Mouse (Mus musculus) liver, embryonic 11.5 days (tissue): ENCODE measurements around the gene Nipal4. TPM values are rescaled to one million over a fixed set of nuclear protein-coding genes. Genes with fewer than 3 reads are reported as not detected.

Experiments used
- ATAC-seq: fragments of 200-750 bp; cut with Nextera tagmentation; replicated peaks from 2 replicates; pipeline ENCODE4 v1.8.0; 2017; ENCODE audit warnings: moderate number of reproducible peaks, mild to moderate bottlenecking, moderate TSS enrichment, moderate library complexity; ENCODE audit not compliant: low FRiP score
- DNase-seq: peaks from one replicate; pipeline ENCODE4 v3.0.0-alpha.2; 2017; ENCODE audit warnings: low spot score
- H3K27ac ChIP-seq: fragments of 300-500 bp; sonication (generic); 2 replicates; pipeline ENCODE4 v1.5.1; 2014; ENCODE audit warnings: mild to moderate bottlenecking, low read depth, low read length, control low read depth
- H3K27me3 ChIP-seq: fragments of 300-500 bp; sonication (generic); replicated peaks from 2 replicates; pipeline ENCODE4 v1.6.1; 2014; ENCODE audit warnings: low read length, mixed read lengths; ENCODE audit not compliant: control insufficient read depth, insufficient read depth
- H3K36me3 ChIP-seq: fragments of 300-500 bp; sonication (generic); 2 replicates; pipeline ENCODE4 v1.6.1; 2014; ENCODE audit warnings: mild to moderate bottlenecking, low read length, moderate library complexity, mixed read lengths; ENCODE audit not compliant: control insufficient read depth, insufficient read depth
- H3K4me1 ChIP-seq: fragments of 300-500 bp; sonication (generic); replicated peaks from 2 replicates; pipeline ENCODE4 v1.6.1; 2014; ENCODE audit warnings: low read length, mixed read lengths; ENCODE audit not compliant: control insufficient read depth, insufficient read depth
- H3K4me2 ChIP-seq: fragments of 300-500 bp; sonication (generic); 2 replicates; pipeline ENCODE4 v1.6.1; 2014; ENCODE audit warnings: mild to moderate bottlenecking, control low read depth, moderate library complexity
- H3K4me3 ChIP-seq: fragments of 300-500 bp; sonication (generic); 2 replicates; pipeline ENCODE4 v1.5.1; 2014; ENCODE audit warnings: low read depth, low read length, control low read depth
- H3K9ac ChIP-seq: fragments of 300-500 bp; sonication (generic); 2 replicates; pipeline ENCODE4 v1.6.1; 2014; ENCODE audit warnings: low read depth, low read length, control low read depth
- H3K9me3 ChIP-seq: fragments of 300-500 bp; sonication (generic); 2 replicates; pipeline ENCODE4 v1.6.1; 2016; ENCODE audit warnings: low read length, inconsistent platforms, mixed read lengths; ENCODE audit not compliant: control insufficient read depth
- WGBS: fragments of 180-500 bp; shearing (Covaris S2); extraction: QIAGEN DNeasy Blood & Tissue Kit; methylation state at CpG from one replicate; pipeline ENCODE4 v1.1.7; 2014; 5-methylcytosine and 5-hydroxymethylcytosine counted together
- polyA plus RNA-seq: library from polyadenylated mRNA; unstranded; fragments of >200 nt; fragmentation: Nextera tagmentation; extraction: Ambion mirVana; gene quantifications from 2 replicates; pipeline ENCODE4 v1.2.1, GENCODE M21; 2014

The Nipal4 gene
- polyA plus RNA-seq, 1 experiment from 2014 or later = 0.33 TPM

DNA sequence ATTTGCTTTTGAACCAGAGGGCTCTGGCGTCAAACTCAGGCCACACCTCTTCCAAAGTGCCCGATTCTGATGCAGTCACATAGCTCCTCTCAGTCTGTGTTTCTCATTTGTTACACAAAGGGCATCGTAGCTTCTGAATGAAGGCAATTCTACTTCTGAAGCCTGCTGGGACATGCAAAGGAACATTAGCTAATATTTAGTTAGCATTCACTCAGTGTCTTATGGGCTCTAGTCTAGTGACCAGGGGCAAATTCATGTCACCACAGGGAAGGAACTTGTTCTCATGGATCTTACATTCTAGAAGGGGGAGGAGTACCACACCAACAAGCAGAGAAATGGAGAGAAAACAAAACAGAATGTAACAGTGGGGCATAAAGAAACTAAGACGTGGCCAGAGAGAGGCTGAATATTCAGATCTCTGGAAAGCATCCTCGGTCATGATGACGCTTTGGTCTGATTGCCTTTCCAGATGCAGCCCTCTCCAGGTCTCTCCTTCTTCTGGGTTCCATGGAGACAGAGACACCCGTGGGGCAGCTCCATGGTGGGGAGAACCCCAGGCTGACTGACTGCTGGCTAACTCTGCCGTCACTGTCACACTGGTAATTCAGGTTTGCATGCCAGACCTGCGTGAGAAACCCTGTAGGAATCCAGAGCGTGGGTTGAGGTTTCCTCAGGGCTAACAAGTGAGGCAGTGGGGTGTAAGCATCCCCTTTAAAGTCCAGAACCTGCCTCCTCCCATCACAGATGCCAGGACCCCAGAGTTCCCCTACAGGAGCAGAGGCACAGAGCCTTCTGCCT lies 11.1 kb upstream of the Nipal4 start:
- H3K4me3 ChIP-seq = no peak overlapping the region
- H3K9ac ChIP-seq = no peak overlapping the region
- no peak overlapping the region for H3K4me2 ChIP-seq
- H3K27ac ChIP-seq = no peak overlapping the region
- no peaks in the 10 kb centered on the region for H3K9me3 ChIP-seq
- no peak for ATAC-seq
- no peaks in the 10 kb centered on the region for H3K27me3 ChIP-seq
- no peaks in the 10 kb centered on the region for H3K36me3 ChIP-seq
- DNase-seq = no peak
- no peaks in the 10 kb centered on the region for H3K4me1 ChIP-seq
- 74% methylated on average over 10 of the region's 10 CpGs for WGBS

DNA sequence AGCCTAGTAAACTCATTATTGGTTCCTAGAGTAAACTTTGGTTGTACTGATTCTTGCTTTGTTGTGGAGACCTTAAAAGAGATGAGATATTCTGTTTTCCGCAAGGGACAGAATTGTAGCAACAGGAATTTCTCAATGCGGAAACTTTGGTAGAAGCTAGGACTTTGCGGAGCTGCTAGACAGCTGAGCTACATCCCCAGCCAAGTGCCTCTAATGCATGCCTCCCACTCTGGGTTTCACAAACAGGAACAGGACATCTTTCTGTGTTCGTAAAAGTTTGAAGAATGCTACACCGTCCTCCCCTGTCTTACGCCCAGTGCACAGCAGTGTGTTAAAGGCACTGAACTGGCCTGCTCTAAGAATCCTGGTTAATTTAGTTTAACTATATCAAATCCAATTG lies 9.8 kb upstream of the Nipal4 start:
- no peaks in the 10 kb centered on the region for H3K4me1 ChIP-seq
- no peak overlapping the region for H3K9ac ChIP-seq
- ATAC-seq (no peak), DNase-seq (no peak)
- no peaks in the 10 kb centered on the region for H3K36me3 ChIP-seq
- no peak overlapping the region for H3K4me2 ChIP-seq
- no peaks in the 10 kb centered on the region for H3K27me3 ChIP-seq
- H3K4me3 ChIP-seq = no peak overlapping the region
- WGBS = 90% methylated on average over 6 of the region's 6 CpGs
- H3K27ac ChIP-seq = no peak overlapping the region
- no peaks in the 10 kb centered on the region for H3K9me3 ChIP-seq

DNA sequence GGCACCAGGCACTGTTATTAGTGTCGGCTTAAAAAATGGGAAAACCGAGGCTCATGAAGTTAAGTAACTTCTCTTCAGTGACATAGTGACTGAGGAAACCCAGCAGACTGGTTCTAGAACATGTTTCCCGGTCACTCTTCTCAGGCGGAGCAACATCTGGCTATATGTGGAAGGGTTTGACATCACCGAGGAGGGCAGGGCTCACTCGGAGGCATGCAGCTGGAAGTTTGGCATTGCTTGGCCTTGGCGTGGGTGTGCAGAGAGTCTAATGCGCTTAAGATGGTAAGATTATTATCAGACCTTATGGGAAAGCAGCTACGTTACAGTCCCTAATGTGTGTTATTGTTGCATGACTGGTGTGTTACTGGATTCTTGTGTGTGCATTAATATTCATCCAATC lies 5.8 kb upstream of the Nipal4 start:
- Histone ChIP-seq H3K9me3 (no peaks in the 10 kb centered on the region), H3K4me3 (no peak overlapping the region), H3K27ac (no peak overlapping the region), H3K36me3 (no peaks in the 10 kb centered on the region), H3K4me1 (no peaks in the 10 kb centered on the region), H3K9ac (no peak overlapping the region), H3K4me2 (no peak overlapping the region), H3K27me3 (peaks cover 5% of the 10 kb centered on the region)
- no peak for DNase-seq
- WGBS = 82% methylated on average over 9 of the region's 9 CpGs
- no peak for ATAC-seq

DNA sequence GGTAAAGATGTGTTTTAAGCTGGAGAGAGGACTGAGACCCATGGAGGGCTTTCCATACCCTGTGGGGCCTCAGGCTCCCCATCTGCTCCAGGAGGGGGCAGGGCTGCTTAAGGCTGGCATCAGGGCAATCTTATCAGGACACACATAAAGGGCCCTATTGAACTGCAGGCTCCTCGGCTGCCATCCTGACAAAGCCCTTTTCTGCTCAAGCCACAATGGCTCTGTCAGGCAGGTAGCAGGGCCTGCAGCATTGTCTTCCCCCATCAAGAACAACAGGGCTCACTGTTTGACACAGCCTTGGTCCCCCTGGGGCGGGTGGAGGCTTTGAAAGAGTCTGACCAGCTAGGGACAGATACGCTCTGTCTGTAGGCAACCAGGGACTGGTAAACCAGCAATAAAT lies 3.6 kb upstream of the Nipal4 start:
- Histone ChIP-seq H3K4me1 (no peaks in the 10 kb centered on the region), H3K9me3 (no peaks in the 10 kb centered on the region), H3K27ac (no peak overlapping the region), H3K36me3 (no peaks in the 10 kb centered on the region), H3K9ac (no peak overlapping the region), H3K27me3 (peaks cover 22% of the 10 kb centered on the region), H3K4me3 (no peak overlapping the region), H3K4me2 (no peak overlapping the region)
- ATAC-seq (no peak), DNase-seq (no peak)
- 58% methylated on average over 3 of the region's 3 CpGs for WGBS

DNA sequence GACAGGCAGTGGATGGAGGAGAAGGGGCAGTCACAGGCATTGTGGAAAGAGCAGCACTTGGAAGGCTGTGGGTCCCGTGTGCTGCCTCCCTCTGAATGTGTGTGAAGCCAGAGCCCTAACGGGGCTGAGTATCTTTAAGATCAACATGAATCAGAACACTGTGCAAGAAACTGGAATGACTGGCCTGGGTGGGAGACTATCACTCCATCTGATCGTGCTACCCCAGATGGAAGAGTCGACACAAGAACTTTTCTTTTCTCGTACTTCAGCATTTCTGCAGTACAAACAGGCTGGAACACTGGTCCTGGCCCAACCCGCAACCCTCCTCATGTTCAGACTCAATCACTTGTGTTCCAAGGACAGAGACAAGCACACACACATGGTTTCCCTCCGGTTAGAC lies 2.2 kb upstream of the Nipal4 start:
- Histone ChIP-seq H3K36me3 (no peaks in the 10 kb centered on the region), H3K9ac (no peak overlapping the region), H3K27me3 (peaks cover 26% of the 10 kb centered on the region), H3K4me2 (no peak overlapping the region), H3K4me1 (no peaks in the 10 kb centered on the region), H3K9me3 (no peaks in the 10 kb centered on the region), H3K27ac (no peak overlapping the region), H3K4me3 (no peak overlapping the region)
- DNase-seq (no peak), ATAC-seq (no peak)
- 83% methylated on average over 7 of the region's 7 CpGs for WGBS

DNA sequence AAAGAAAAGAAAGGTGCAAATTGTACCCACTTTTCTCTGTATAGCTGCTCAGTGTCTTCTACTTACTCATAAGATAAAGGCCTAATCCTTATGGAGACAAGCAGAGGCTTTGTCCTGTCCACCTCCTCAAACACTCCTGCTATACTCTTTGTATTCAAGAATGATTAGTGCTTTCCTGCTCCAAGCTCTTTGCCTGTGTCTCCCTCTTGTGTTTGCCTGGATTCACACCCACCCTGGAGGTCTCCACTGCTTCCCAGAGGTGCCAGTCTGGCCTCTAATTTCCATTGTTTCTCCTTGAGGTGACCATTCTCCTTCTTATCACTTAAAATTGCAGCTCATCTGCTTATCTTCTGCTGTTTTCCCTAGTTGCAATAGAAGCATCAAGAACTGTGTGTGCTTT lies 8.8 kb downstream of the Nipal4 start:
- no peak overlapping the region for H3K9ac ChIP-seq
- no peaks in the 10 kb centered on the region for H3K36me3 ChIP-seq
- no peak overlapping the region for H3K27ac ChIP-seq
- no peaks in the 10 kb centered on the region for H3K4me1 ChIP-seq
- ATAC-seq (no peak), DNase-seq (no peak)
- H3K4me3 ChIP-seq = no peak overlapping the region
- H3K4me2 ChIP-seq = no peak overlapping the region
- no peaks in the 10 kb centered on the region for H3K27me3 ChIP-seq
- H3K9me3 ChIP-seq = no peaks in the 10 kb centered on the region

DNA sequence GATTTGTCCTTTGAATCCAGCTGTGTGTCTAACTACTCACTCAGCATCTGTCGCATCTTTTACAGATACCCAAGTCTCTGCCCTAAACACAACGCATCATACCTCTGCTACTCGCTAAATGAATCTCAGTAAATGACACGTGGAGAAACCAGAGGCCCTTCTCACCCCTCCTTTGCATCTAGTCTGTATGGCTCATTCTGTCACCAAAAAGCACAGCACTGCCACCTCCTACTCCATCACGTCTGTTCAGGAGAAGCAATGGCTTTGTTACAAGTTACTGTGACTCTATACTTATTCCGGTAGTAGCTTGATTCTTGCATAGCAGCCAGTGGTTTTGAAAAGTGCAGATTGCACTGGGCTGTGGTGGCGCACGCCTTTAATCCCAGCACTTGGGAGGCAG lies 9.4 kb downstream of the Nipal4 start:
- H3K4me3 ChIP-seq = no peak overlapping the region
- ATAC-seq (no peak), DNase-seq (no peak)
- no peaks in the 10 kb centered on the region for H3K9me3 ChIP-seq
- no peaks in the 10 kb centered on the region for H3K36me3 ChIP-seq
- no peak overlapping the region for H3K4me2 ChIP-seq
- no peak overlapping the region for H3K27ac ChIP-seq
- WGBS = 84% methylated on average over 8 of the region's 8 CpGs
- H3K9ac ChIP-seq = no peak overlapping the region
- H3K4me1 ChIP-seq = no peaks in the 10 kb centered on the region
- H3K27me3 ChIP-seq = no peaks in the 10 kb centered on the region

DNA sequence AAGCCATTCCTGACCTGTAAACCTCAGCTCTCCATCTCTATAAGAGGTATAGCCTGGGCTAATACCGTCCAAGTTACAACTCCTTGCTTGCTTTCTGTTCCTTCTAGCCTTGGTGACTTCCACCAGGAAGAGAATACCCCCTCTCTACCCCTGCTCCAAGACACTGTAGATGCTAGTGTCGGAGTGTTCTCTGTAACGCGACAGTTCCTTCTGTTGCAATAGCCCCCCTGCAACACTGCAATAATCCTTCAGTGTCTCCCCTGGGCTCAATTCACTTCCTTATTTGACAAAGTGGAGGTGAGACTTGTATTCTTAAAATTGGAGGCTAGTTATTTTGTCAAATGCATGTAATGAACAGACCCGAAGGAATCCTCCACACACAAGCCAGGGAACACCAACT lies 19.7 kb downstream of the Nipal4 start:
- Histone ChIP-seq H3K27me3 (no peaks in the 10 kb centered on the region), H3K4me1 (no peaks in the 10 kb centered on the region), H3K36me3 (no peaks in the 10 kb centered on the region), H3K27ac (no peak overlapping the region), H3K9ac (no peak overlapping the region), H3K4me3 (no peak overlapping the region), H3K4me2 (no peak overlapping the region), H3K9me3 (no peaks in the 10 kb centered on the region)
- DNase-seq (no peak), ATAC-seq (no peak)
- 85% methylated on average over 5 of the region's 5 CpGs for WGBS

DNA sequence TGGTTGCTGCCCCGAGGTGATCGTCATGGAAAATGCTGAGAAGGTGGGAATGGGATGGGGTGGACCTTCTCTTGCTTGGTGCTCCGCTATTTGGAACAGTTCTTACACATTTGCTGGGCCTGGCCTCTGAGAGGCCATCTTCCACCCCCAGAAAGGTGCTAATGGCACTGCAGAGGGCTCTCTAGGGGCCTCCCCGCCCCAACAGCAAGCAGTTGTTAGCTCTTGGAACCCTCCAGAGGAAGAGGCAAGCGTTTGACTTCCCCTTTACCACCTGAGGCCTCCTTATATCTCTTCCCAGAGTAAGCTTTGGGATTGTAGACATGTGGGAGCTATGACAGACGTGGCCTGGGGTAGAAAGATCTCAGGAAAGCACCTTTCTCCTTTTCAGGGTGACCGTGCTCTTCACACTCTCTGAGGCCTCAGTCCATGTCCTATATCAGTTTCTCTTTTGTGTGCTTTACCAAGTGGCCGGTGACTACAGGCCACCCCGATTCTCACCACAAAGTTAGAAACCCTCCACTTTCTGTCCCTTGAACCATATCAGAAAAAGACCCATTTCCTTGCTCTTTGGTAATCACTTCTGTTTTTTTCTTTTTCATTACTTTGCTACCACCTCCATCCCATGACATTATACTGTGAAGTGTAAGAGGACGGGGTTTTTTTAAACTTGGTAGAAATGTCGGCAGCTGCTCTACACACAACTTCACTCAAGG lies 21.0 kb downstream of the Nipal4 start:
- H3K36me3 ChIP-seq = no peaks in the 10 kb centered on the region
- H3K4me1 ChIP-seq = no peaks in the 10 kb centered on the region
- ATAC-seq = no peak
- DNase-seq = no peak
- H3K9ac ChIP-seq = no peak overlapping the region
- H3K27me3 ChIP-seq = no peaks in the 10 kb centered on the region
- no peak overlapping the region for H3K4me3 ChIP-seq
- H3K9me3 ChIP-seq = no peaks in the 10 kb centered on the region
- 76% methylated on average over 11 of the region's 11 CpGs for WGBS
- H3K27ac ChIP-seq = no peak overlapping the region
- no peak overlapping the region for H3K4me2 ChIP-seq
